Mouse (Mus musculus): ENCODE measurements around the gene Rbms3. TPM values are rescaled to one million over a fixed set of nuclear protein-coding genes. Genes with fewer than 3 reads are reported as not detected.

Rbms3 gene
- polyA plus RNA-seq, 1 experiment from 2014 or later = 90.2 TPM

DNA sequence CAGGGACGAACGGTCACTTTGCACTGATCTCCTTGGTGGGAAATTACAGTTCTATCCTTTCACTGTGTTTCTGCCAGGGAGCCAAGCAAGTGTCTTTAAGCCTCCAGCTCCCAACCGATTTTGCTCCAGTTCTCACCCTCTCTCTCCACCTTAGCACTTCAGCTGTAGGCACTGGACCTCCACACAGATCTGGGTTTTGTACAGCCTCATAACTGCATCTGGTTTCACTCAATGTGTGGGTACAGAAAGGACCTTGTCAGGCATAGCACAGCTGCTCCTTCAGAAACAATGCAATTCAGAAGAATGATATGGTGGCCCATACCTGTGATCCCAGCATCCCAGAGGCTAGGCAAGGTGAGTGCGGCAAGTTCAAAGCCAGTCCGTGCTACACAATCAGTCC lies 648.9 kb downstream of the Rbms3 start:
- H3K4me3 ChIP-seq (ENCODE audit: low read depth, low read length) = no peak overlapping the region
- no peak overlapping the region for H3K27ac ChIP-seq (ENCODE audit: low read length)
- no peaks in the 10 kb centered on the region for H3K36me3 ChIP-seq (ENCODE audit: control insufficient read depth, insufficient read depth, low read length)
- H3K9ac ChIP-seq (replicated peaks; ENCODE audit: low read depth, low read length) = no peak overlapping the region
- ATAC-seq (ENCODE audit: insufficient number of reproducible peaks, insufficient read depth, low FRiP score, low read depth) = no peak
- 74% methylated on average over 5 of the region's 5 CpGs for WGBS
- H3K4me2 ChIP-seq (replicated peaks; ENCODE audit: low read depth, low read length) = no peak overlapping the region
- H3K27me3 ChIP-seq (ENCODE audit: control insufficient read depth, insufficient read depth, low read length) = no peaks in the 10 kb centered on the region
- H3K9me3 ChIP-seq (ENCODE audit: control insufficient read depth, low read depth, low read length) = no peaks in the 10 kb centered on the region
- H3K4me1 ChIP-seq (ENCODE audit: control insufficient read depth, insufficient read depth, low read length) = no peaks in the 10 kb centered on the region

- H3K9ac ChIP-seq (replicated peaks; ENCODE audit: low read depth, low read length) = no peak overlapping the region
- H3K4me3 ChIP-seq (ENCODE audit: low read depth, low read length) = no peak overlapping the region
- no peaks in the 10 kb centered on the region for H3K9me3 ChIP-seq (ENCODE audit: control insufficient read depth, low read depth, low read length)
- H3K4me1 ChIP-seq (ENCODE audit: control insufficient read depth, insufficient read depth, low read length) = no peaks in the 10 kb centered on the region
- no peak overlapping the region for H3K27ac ChIP-seq (ENCODE audit: low read length)
- H3K27me3 ChIP-seq (ENCODE audit: control insufficient read depth, insufficient read depth, low read length) = no peaks in the 10 kb centered on the region
- H3K36me3 ChIP-seq (ENCODE audit: control insufficient read depth, insufficient read depth, low read length) = no peaks in the 10 kb centered on the region
- ATAC-seq (ENCODE audit: insufficient number of reproducible peaks, insufficient read depth, low FRiP score, low read depth) = no peak
- WGBS = 87% methylated on average over 6 of the region's 6 CpGs
- no peak overlapping the region for H3K4me2 ChIP-seq (replicated peaks; ENCODE audit: low read depth, low read length)
Measured at GRCm38 (mm10) chr9:116977428-116977827, 652.3 kb downstream of the Rbms3 start.

GRCm38 (mm10) chr9:116976575-116977408 lies 652.9 kb downstream of the Rbms3 start:
- Histone ChIP-seq H3K27ac (ENCODE audit: low read length) (no peak overlapping the region), H3K9ac (replicated peaks; ENCODE audit: low read depth, low read length) (no peak overlapping the region), H3K4me1 (ENCODE audit: control insufficient read depth, insufficient read depth, low read length) (no peaks in the 10 kb centered on the region), H3K27me3 (ENCODE audit: control insufficient read depth, insufficient read depth, low read length) (no peaks in the 10 kb centered on the region), H3K4me2 (replicated peaks; ENCODE audit: low read depth, low read length) (no peak overlapping the region), H3K4me3 (ENCODE audit: low read depth, low read length) (no peak overlapping the region), H3K36me3 (ENCODE audit: control insufficient read depth, insufficient read depth, low read length) (no peaks in the 10 kb centered on the region), H3K9me3 (ENCODE audit: control insufficient read depth, low read depth, low read length) (no peaks in the 10 kb centered on the region)
- ATAC-seq (ENCODE audit: insufficient number of reproducible peaks, insufficient read depth, low FRiP score, low read depth) = no peak
- 75% methylated on average over 21 of the region's 21 CpGs for WGBS

- no peak for ATAC-seq (ENCODE audit: insufficient number of reproducible peaks, insufficient read depth, low FRiP score, low read depth)
- H3K27me3 ChIP-seq (ENCODE audit: control insufficient read depth, insufficient read depth, low read length) = no peaks in the 10 kb centered on the region
- no peaks in the 10 kb centered on the region for H3K36me3 ChIP-seq (ENCODE audit: control insufficient read depth, insufficient read depth, low read length)
- no peak overlapping the region for H3K4me3 ChIP-seq (ENCODE audit: low read depth, low read length)
- no peak overlapping the region for H3K9ac ChIP-seq (replicated peaks; ENCODE audit: low read depth, low read length)
- 69% methylated on average over 4 of the region's 4 CpGs for WGBS
- H3K27ac ChIP-seq (ENCODE audit: low read length) = no peak overlapping the region
- H3K9me3 ChIP-seq (ENCODE audit: control insufficient read depth, low read depth, low read length) = no peaks in the 10 kb centered on the region
- no peaks in the 10 kb centered on the region for H3K4me1 ChIP-seq (ENCODE audit: control insufficient read depth, insufficient read depth, low read length)
- H3K4me2 ChIP-seq (replicated peaks; ENCODE audit: low read depth, low read length) = no peak overlapping the region
Measured at GRCm38 (mm10) chr9:116975269-116975668, 654.4 kb downstream of the Rbms3 start.

GRCm38 (mm10) chr9:116974134-116974533 lies 655.6 kb downstream of the Rbms3 start:
- WGBS = 91% methylated on average over 3 of the region's 3 CpGs
- no peaks in the 10 kb centered on the region for H3K36me3 ChIP-seq (ENCODE audit: control insufficient read depth, insufficient read depth, low read length)
- no peak overlapping the region for H3K9ac ChIP-seq (replicated peaks; ENCODE audit: low read depth, low read length)
- H3K9me3 ChIP-seq (ENCODE audit: control insufficient read depth, low read depth, low read length) = no peaks in the 10 kb centered on the region
- H3K27me3 ChIP-seq (ENCODE audit: control insufficient read depth, insufficient read depth, low read length) = no peaks in the 10 kb centered on the region
- H3K27ac ChIP-seq (ENCODE audit: low read length) = no peak overlapping the region
- no peaks in the 10 kb centered on the region for H3K4me1 ChIP-seq (ENCODE audit: control insufficient read depth, insufficient read depth, low read length)
- H3K4me2 ChIP-seq (replicated peaks; ENCODE audit: low read depth, low read length) = no peak overlapping the region
- H3K4me3 ChIP-seq (ENCODE audit: low read depth, low read length) = no peak overlapping the region
- no peak for ATAC-seq (ENCODE audit: insufficient number of reproducible peaks, insufficient read depth, low FRiP score, low read depth)

DNA sequence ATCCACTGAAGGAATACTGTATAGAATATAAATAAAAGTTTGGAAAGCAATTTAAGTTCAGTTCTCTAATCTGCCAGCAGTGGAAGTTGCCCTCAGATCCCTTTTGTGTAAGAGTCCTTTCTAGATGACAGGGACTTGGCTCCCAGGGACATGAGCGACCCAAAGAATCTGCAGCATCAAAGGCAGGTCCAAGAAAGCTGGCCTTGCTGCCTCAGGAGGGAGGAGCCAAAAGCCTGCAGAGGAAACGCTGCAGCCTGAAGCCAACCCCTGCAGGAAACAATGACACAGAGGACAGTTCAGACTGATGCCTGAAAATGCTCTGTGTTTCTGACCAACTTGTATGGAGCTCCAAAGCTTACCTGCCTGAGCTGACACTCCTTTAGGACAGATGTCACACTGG lies 656.1 kb downstream of the Rbms3 start:
- Histone ChIP-seq H3K9me3 (ENCODE audit: control insufficient read depth, low read depth, low read length) (no peaks in the 10 kb centered on the region), H3K27me3 (ENCODE audit: control insufficient read depth, insufficient read depth, low read length) (no peaks in the 10 kb centered on the region), H3K9ac (replicated peaks; ENCODE audit: low read depth, low read length) (no peak overlapping the region), H3K27ac (ENCODE audit: low read length) (no peak overlapping the region), H3K4me3 (ENCODE audit: low read depth, low read length) (no peak overlapping the region), H3K4me2 (replicated peaks; ENCODE audit: low read depth, low read length) (no peak overlapping the region), H3K4me1 (ENCODE audit: control insufficient read depth, insufficient read depth, low read length) (no peaks in the 10 kb centered on the region), H3K36me3 (ENCODE audit: control insufficient read depth, insufficient read depth, low read length) (no peaks in the 10 kb centered on the region)
- 45% methylated on average over 2 of the region's 2 CpGs for WGBS
- ATAC-seq (ENCODE audit: insufficient number of reproducible peaks, insufficient read depth, low FRiP score, low read depth) = no peak

DNA sequence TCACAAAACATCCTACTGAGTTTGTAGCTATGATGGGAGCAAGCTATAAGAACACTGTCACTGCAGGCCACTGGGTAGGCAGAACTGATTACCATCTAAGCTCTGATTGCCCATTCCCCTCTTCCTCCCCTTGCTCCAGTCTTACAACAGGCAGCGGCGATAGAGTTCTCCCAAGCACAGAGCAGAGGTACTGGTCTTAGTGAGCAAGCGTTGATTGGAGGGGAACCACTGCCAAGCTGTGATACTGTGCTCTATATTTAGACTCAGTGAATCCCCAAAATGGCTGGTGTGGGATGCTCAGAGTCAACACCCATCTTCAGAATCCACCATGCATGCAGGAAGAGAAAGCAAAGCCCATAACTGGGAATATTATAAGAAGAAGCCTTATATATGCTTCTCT lies 662.4 kb downstream of the Rbms3 start:
- Histone ChIP-seq H3K27ac (ENCODE audit: low read length) (no peak overlapping the region), H3K9ac (replicated peaks; ENCODE audit: low read depth, low read length) (no peak overlapping the region), H3K9me3 (ENCODE audit: control insufficient read depth, low read depth, low read length) (no peaks in the 10 kb centered on the region), H3K36me3 (ENCODE audit: control insufficient read depth, insufficient read depth, low read length) (no peaks in the 10 kb centered on the region; the same call in 1 of the 2 replicates), H3K27me3 (ENCODE audit: control insufficient read depth, insufficient read depth, low read length) (no peaks in the 10 kb centered on the region), H3K4me1 (ENCODE audit: control insufficient read depth, insufficient read depth, low read length) (no peaks in the 10 kb centered on the region), H3K4me2 (replicated peaks; ENCODE audit: low read depth, low read length) (no peak overlapping the region), H3K4me3 (ENCODE audit: low read depth, low read length) (no peak overlapping the region)
- 93% methylated on average over 3 of the region's 3 CpGs for WGBS
- no peak for ATAC-seq (ENCODE audit: insufficient number of reproducible peaks, insufficient read depth, low FRiP score, low read depth)

GRCm38 (mm10) chr9:116965691-116966090 lies 664.0 kb downstream of the Rbms3 start:
- Histone ChIP-seq H3K4me2 (replicated peaks; ENCODE audit: low read depth, low read length) (no peak overlapping the region), H3K9ac (replicated peaks; ENCODE audit: low read depth, low read length) (no peak overlapping the region), H3K4me3 (ENCODE audit: low read depth, low read length) (no peak overlapping the region), H3K27me3 (ENCODE audit: control insufficient read depth, insufficient read depth, low read length) (no peaks in the 10 kb centered on the region), H3K36me3 (ENCODE audit: control insufficient read depth, insufficient read depth, low read length) (no peaks in the 10 kb centered on the region; the same call in 1 of the 2 replicates), H3K27ac (ENCODE audit: low read length) (no peak overlapping the region), H3K9me3 (ENCODE audit: control insufficient read depth, low read depth, low read length) (no peaks in the 10 kb centered on the region), H3K4me1 (ENCODE audit: control insufficient read depth, insufficient read depth, low read length) (no peaks in the 10 kb centered on the region)
- no peak for ATAC-seq (ENCODE audit: insufficient number of reproducible peaks, insufficient read depth, low FRiP score, low read depth)
- 78% methylated on average over 6 of the region's 6 CpGs for WGBS

GRCm38 (mm10) chr9:116956156-116956555 lies 673.6 kb downstream of the Rbms3 start:
- no peaks in the 10 kb centered on the region for H3K9me3 ChIP-seq (ENCODE audit: control insufficient read depth, low read depth, low read length)
- no peaks in the 10 kb centered on the region for H3K36me3 ChIP-seq (ENCODE audit: control insufficient read depth, insufficient read depth, low read length)
- no peaks in the 10 kb centered on the region for H3K27me3 ChIP-seq (ENCODE audit: control insufficient read depth, insufficient read depth, low read length)
- no peak for ATAC-seq (ENCODE audit: insufficient number of reproducible peaks, insufficient read depth, low FRiP score, low read depth)
- no peaks in the 10 kb centered on the region for H3K4me1 ChIP-seq (ENCODE audit: control insufficient read depth, insufficient read depth, low read length)
- no peak overlapping the region for H3K4me2 ChIP-seq (replicated peaks; ENCODE audit: low read depth, low read length)
- 85% methylated on average over 2 of the region's 2 CpGs for WGBS
- no peak overlapping the region for H3K27ac ChIP-seq (ENCODE audit: low read length)
- no peak overlapping the region for H3K9ac ChIP-seq (replicated peaks; ENCODE audit: low read depth, low read length)
- no peak overlapping the region for H3K4me3 ChIP-seq (ENCODE audit: low read depth, low read length)
